Mouse (Mus musculus): ENCODE data around the gene Smtn. TPM values are rescaled to one million over a fixed set of nuclear protein-coding genes. Genes with fewer than 3 reads are reported as not detected.

Gene Smtn
- total RNA-seq, 2 experiments from 2014 or later, result 96.8 to 123 TPM

DNA sequence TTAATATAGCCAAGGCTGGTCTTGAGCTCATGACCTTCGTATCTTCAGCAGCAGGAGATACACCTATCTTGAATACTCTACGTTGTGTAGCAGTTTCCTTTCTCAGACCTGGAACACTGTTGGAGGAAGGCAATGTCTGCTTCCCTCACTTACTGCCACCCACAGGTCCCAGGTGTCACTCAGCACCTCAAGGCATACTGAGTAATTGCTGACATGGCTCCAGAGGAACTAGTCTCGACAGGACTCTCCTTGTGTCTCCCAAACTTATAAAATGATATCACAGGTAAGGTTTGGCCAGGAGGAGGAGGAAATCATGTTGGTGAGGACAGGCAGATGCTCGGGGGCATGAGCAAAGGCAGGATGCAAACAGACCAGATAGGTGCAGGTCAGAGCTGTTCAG lies 14.6 kb upstream of the Smtn start:
- no peak for DNase-seq
- intact Hi-C loops (cut with DNase I; ENCODE audit: low total_unique reads), result no loop called here

DNA sequence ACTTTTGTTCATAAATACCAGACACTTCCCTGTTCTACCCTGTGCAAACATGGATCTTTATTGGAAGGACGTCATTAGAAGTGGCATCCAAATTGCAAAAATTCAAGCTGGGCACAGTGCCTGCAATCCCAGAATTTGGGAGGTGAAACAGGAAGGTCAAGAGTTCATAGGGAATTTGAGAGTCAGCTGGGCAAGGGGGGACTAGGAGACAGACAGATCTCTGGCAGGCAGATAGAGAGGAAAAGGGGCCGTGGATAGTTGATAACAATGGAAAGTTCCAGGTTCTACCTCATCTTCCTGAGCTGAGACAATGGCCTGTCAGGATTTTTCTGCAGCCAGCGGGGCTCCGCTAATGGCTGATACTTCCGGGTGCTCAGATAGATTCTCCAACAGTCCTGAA lies 9.4 kb upstream of the Smtn start:
- intact Hi-C loops (cut with DNase I; ENCODE audit: low total_unique reads), result no loop called here
- DNase-seq, result no peak

DNA sequence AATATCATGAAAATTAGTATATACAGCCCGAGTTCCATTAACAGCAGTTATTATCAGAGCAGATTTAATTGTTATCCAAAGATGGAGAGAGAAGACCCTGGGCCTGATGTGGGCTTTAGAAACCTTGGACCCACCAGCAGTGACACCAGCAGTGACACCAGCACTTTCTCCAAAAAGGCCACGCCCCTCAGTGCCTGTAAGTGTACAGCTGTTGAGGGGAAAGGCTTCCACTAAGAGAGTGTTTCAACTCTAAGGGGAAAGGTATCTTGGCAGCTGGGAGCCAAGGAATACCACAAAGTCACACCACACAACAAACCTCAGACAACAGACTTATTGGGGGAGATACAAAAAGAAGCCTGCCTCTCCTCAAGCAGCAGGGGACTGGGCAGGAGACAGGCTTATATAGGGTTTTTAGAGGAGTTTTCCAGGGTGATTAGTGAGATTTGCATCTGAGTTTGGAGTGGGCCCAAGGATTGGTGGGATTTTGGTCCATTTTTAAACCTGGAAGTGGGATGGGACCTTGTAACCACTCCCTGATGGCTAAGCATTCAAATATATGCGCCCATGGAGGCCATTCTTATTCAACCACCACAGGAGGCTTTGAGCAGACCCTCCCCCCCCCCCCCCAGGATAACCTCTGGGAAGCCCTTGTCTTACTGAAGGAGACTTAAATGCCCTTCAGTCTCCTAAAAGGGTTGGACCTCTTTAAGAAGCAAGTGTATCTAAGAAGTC lies 8.3 kb upstream of the Smtn start:
- no peak for DNase-seq
- intact Hi-C loops (cut with DNase I; ENCODE audit: low total_unique reads), result no loop called here

DNA sequence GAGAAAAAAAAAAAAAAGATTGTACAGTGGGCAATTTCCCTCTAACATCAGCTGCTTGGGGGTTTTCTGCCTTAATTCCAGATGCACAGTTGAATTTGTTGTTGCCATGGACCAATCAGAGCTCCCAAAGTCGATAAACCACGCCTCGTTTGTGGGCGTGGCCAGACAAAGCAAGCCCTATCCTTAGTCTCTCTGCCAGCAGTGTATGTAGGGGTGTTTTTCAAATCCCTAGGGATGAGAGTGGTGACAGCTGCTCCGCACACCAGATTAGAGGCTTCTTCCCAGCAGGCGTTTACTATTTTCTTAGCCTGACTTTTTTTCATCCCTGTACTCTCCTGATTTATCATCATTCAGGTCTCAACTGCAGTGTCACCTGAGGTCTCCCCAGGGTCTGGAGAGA lies 7.6 kb upstream of the Smtn start:
- no peak for DNase-seq
- intact Hi-C loops (cut with DNase I; ENCODE audit: low total_unique reads), result no loop called here

DNA sequence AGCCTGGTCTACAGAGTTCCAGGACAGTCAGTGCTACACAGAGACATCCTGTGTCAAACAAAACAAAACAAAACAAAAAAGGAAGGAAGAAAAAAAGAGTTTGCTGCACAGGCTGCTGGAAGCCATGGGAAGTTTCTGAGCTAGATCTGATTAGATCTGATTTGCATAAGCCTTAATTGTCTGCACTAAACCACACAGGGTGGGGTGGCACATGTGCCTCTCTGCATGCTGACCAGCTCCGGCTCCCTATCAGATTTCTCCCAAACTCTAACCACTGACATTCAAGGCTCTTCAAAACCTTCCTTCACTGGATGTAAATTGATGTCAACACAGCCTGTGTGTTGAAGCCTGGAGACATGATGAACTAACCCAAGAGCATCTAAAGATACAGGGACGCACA lies 6.6 kb upstream of the Smtn start:
- DNase-seq, result no peak
- intact Hi-C loops (cut with DNase I; ENCODE audit: low total_unique reads), result no loop called here

DNA sequence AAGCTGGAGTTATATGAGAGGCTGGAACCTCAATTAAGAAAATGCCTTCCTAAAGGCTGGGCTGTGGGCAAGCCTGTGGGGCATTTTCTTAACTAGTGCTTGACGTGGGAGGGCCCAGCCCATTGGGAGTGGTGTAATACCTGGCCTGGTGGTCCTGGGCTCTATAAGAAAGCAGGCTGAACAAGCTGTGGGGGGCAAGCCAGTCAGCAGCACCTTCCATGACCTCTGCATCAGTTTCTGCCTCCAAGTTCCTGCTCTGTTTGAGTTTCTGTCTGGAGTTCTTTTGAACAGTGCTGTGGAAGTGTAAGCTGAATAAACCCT lies 5.8 kb upstream of the Smtn start:
- no peak for DNase-seq
- intact Hi-C loops (cut with DNase I; ENCODE audit: low total_unique reads), result no loop called here

DNA sequence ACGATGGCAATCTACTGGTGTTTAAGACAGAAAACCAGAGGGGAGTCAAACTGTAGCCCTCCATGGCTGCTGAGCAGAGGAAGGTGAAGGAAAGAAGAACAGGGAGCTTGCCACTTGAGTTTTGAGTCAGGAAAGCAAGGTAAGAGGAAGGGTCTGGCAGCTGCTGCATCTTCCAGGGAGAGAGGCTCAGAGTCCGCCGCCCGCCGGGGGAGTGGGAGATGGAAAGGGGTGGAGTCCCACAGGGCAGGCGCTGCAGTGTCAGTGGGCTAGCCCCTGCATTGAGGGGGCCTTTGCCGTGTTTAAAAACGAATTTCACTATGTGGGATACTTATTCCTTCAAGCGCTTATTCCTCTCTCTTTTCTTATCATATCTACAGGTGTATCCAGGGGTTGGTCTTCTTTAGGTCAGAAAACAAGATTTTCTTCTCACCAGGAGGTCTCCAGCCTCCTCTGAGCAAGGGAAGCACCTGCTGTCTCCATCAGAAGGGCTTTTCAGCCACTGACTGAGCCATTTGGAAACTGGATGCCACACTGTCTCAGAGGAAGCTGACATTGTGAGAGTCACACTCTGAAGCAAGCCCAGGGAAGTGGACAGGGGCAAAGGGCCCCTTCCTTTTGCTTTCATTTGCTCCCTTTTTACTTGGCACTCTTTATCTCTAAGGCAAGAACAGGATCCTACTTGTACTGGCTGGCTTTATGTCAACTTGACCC lies 5.3 kb upstream of the Smtn start:
- intact Hi-C loops (cut with DNase I; ENCODE audit: low total_unique reads), result no loop called here
- no peak for DNase-seq

DNA sequence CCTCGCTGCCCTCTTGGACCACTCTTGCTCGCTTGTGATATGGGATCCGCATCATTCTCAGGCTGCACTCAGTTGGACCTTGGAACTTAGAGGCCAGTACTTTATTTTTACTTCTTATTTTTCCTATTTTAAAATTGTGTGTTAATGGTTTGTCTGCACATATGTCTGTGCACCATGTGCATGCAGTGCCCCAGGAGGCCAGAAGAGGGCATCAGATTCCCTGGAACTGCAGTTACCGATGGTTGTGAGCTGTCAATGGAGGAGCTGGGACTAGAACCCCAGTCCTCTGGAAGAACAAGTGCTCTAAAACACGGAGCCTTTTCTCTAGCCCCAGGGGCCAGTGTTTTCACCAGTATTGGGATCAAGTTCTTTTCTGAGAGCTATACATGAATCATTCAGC lies 4.0 kb upstream of the Smtn start:
- intact Hi-C loops (cut with DNase I; ENCODE audit: low total_unique reads), result no loop called here
- no peak for DNase-seq

DNA sequence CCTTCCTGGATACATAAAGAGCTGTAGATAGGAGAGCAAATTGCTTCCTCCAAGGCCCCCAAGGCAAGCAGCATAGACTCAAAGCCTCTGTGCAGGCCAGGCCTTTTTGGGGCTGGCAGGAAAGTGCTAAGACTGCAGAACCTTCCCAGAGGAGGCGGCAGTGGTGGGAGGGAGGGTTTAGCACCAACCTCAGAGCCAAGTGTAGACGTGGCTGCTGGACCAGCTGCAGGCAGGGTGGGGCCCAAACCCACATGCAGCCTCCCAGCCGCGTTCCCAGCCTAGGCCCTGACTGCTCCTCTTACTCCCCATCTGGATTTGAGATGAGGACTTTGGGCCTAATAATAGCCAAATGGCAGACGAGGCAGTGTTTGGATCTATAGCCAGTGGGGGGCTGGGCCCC lies 2.6 kb upstream of the Smtn start:
- intact Hi-C loops (cut with DNase I; ENCODE audit: low total_unique reads), result no loop called here
- DNase-seq, result peak; percentile 91

DNA sequence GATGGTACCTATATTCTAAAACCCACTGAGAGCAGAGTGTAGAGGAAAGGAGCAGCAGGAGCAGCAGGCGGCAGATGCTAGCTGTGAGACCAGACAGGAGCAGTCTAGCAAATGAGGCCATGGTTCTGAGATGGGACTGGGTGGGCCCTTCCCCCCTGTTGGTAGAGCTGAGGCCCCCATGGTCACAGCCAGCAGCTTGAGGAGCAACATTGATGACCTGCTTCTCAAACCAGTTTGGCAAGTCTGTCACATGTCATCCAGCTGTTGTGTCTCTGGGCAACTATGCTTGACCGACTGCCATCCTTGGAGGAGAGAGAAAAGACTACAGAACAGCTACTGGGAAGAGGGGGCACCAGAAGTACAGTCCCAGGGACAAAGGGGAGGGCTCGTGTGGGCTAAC lies 1.5 kb upstream of the Smtn start:
- DNase-seq, result no peak
- intact Hi-C loops (cut with DNase I; ENCODE audit: low total_unique reads), result no loop called here

DNA sequence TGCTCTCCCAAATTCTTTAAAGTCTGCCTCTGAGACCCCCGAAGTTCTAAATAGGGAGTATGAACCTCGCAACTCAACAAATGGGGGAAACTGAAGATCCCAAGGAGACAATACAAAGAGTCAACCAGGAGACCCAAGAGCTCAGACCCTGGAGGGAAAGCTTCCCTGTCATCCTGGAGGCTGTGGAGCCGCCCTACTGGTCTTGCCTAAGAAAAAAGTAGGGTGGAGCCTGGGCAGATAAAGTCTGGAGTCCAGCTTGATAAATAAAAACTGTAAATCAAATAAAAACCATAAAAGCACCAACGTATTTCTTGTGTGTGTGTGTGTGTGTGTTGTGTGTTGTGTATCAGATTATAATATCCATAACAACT lies 601 bp downstream of the Smtn start:
- no peak for DNase-seq
- intact Hi-C loops (cut with DNase I; ENCODE audit: low total_unique reads), result loop anchor here (5.0 to 10.0 kb wide), 3 partner anchors 57 to 247 kb away; no protein-coding TSS in a partner anchor

DNA sequence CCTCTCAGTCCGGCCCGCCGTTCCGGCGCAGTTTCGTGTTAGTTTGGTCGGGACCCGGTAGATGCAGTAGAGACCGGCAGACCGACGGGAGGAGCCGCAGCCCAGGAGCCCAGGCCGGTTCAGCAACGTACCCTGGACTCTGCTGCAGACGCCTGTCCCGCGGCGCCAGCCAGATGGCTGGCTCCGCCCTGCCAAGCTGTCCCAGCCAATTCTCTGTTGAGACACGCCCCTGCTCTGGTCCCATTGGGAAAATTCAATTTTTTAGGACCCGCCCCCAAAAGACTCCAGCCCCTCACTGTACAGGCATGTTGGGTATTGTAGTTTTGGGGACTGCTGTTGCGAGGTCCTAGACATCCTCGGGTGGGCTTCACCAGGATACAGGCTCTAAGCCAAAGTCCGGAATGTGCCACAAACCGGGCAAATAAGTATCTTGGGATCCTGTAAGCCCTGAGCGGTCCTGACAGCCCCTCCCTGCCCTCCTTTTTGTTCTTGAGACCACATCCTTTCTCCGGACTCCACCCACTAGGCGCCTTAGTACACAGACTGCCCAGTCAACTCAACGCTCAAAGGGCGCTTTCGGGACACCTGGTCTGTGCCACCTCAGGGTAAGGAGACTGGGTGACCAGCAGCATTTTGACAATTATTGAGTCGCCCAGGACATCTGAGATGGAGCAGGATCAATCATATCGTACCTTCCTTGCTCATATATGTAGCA lies 1.1 kb downstream of the Smtn start:
- intact Hi-C loops (cut with DNase I; ENCODE audit: low total_unique reads), result loop anchor here (5.0 to 10.0 kb wide), 3 partner anchors 58 to 248 kb away; no protein-coding TSS in a partner anchor
- DNase-seq, result peak; percentile 93

DNA sequence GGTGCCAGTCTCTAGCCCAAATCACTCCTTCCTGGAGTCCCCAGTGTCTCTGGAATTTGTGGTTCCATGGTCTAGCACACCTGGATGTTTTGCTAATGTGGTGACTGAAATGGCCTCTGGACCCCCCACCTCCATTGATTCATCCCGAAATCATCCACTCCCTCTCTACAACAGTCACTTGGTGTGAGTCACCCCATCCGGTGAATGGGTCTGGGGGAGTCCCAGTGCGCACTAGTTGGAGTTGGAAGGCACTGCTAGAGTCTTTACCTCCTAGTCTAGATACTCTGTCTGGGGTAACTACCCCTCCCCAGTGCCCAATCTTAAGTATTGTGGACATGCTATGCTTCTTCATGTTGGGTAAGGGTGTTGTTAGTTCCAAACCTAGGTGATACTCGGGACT lies 2.1 kb downstream of the Smtn start:
- intact Hi-C loops (cut with DNase I; ENCODE audit: low total_unique reads), result loop anchor here (5.0 to 10.0 kb wide), 3 partner anchors 59 to 249 kb away; no protein-coding TSS in a partner anchor
- DNase-seq, result no peak

DNA sequence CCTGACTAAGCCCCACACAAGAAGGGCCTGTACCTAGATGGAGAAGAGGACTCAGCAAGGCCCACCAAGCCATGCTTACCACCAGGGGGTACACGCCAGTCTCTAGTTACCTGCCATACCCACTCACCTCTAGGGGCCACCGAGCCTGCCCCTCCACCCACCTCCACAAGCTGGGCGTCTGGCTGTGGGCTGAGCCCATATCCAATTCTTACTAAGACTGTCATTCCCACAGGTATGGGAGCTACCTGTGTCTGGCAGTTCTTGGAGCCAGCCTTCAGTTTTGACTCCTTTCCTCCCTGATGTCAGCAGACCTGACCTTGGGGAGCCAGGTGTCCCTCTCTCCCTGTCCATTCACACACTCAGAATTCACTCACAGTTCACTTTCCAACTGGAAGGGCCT lies 2.7 kb downstream of the Smtn start:
- DNase-seq, result no peak
- intact Hi-C loops (cut with DNase I; ENCODE audit: low total_unique reads), result loop anchor here (5.0 to 10.0 kb wide), 3 partner anchors 60 to 250 kb away; no protein-coding TSS in a partner anchor

DNA sequence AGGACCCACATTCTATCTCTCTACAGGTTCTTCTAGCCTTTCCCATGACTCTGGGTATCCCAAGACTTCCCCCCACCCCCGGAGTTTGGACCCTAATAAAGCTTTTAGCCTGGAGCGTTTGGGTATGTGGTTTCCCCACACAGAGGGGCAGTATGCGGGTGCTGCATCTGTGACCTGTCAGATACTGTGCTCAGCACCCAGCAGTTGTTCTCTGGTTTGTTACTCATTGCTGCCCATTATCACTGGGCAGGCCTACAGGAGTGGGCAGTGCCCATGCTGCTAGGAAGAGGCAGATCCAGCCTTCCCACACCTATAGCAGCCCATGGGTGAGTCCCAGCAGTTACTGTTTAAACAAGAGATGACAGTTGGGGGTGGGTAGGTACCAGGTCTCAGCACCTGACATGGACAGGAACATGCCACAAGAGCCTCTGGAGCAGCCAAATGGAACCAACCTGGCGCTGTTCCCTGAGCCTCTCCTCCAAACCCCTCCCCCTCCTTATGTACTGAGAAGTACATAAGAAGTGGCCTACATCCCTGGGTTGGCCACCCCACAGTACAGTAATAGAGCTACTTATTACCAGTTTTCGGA lies 3.6 kb downstream of the Smtn start:
- intact Hi-C loops (cut with DNase I; ENCODE audit: low total_unique reads), result loop anchor here (5.0 to 10.0 kb wide), 3 partner anchors 60 to 250 kb away; no protein-coding TSS in a partner anchor
- DNase-seq, result no peak

DNA sequence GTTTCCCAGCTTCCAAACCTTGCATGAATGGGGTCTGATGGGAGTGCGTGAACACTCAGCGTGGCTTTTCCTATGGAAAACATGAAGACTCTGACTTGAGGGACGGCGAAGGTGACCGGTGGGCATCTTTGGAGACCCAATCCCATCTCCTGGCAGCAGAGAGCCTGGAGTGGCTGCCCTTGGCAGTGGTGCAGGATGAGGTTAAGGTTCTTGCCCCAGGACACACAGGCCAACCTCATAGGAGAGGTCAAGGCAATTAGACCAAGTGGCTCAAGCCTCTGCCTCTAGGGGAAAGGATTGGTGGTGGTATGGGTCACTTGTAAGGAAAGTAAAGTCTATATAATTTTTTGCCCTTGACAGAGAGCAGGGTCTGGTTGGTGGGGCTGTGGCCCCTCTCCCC lies 4.3 kb downstream of the Smtn start:
- intact Hi-C loops (cut with DNase I; ENCODE audit: low total_unique reads), result loop anchor here (5.0 to 10.0 kb wide), 3 partner anchors 61 to 251 kb away; no protein-coding TSS in a partner anchor

DNA sequence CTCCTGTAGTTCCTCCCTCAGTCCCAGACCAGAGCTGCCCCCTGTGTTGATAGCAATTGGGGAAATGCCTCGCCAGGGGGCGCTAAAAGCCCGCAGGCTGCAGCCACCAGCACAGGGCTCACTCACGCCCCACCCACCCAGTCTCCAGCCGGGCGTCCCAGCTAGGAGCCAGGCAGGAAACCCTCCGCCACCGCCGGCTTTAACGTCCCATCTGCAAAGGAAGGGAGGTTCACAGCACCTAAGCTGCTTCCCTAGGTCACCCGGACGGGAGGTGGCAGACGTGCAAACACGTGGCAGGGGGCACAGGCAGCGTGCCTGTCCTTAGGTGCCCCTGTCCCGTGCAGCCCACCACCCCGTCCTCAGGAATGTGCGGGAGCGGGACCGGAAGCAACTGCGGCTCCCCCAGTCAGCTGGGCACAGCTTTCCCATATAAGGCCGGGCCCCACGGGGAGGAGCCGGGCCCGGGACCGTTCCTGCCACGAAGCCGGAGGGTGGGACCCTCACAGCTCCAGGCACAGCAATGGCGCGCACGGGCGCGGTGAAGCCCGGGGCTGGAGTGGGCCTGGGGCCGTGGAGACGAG lies 4.9 kb downstream of the Smtn start:
- DNase-seq, result peak; percentile 98
- intact Hi-C loops (cut with DNase I; ENCODE audit: low total_unique reads), result loop anchor here (5.0 to 10.0 kb wide), 3 partner anchors 62 to 252 kb away; no protein-coding TSS in a partner anchor

More for the DNA sequence above, 4.3 kb downstream of the Smtn start:
- no peak for DNase-seq

DNA sequence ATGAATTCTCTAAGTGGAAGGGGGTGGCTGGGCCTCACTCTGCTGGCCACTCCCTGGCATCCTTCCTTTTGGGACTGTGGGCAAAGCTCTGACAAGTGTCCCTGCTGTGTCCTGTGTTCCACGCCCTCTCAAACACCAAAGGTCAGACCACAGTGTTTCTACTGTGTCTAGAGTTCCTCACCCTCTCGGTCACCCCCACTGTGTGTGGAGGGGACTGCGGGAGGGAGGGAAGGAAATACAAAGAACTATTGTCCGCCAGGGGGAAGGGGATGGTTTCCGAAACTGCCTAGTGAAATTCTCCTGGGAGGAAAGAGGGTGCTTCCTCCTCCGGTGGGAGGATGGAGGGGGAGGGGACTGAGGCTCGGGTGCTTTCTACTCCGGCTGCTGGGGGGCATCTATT lies 5.5 kb downstream of the Smtn start:
- intact Hi-C loops (cut with DNase I; ENCODE audit: low total_unique reads), result loop anchor here (5.0 to 10.0 kb wide), 3 partner anchors 62 to 252 kb away; no protein-coding TSS in a partner anchor

DNA sequence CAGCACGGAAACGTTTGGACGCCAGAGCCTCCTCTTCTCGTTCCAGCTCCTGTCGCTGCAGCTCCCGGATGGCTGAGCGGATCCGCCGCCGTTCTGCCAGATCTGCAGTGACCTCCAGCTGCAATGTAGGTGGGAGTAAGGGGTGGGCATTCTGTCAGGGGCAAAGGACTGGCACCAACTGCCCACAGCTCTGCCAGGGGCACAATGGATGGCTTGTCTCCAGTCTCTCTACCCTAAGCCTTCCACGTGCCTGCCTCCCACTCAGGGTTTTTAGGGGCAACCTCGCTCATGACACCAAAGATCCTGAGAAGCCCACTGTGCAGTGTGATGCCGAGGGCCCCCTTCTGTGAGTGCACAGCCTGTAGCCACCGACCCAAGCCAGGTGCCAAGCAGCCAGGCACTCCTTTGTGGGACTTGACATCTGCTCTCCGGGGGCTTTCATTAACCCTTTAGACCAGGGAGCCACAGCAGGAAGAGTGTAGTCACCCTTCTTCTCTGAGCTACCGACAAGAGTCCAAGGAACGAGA lies 6.9 kb downstream of the Smtn start:
- intact Hi-C loops (cut with DNase I; ENCODE audit: low total_unique reads), result loop anchor here (10.0 kb wide), 1 partner anchor 101 kb away; no protein-coding TSS in a partner anchor

More for the DNA sequence above, 5.5 kb downstream of the Smtn start:
- DNase-seq, result no peak

More for the DNA sequence above, 6.9 kb downstream of the Smtn start:
- no peak for DNase-seq

Measured in gastrocnemius, postnatal 14 days (tissue).